Mouse (Mus musculus): ENCODE data around the gene Mapkapk2. TPM values are rescaled to one million over a fixed set of nuclear protein-coding genes. Genes with fewer than 3 reads are reported as not detected.

Gene Mapkapk2
- polyA plus RNA-seq, 1 experiment from 2014 or later = 129 TPM

DNA sequence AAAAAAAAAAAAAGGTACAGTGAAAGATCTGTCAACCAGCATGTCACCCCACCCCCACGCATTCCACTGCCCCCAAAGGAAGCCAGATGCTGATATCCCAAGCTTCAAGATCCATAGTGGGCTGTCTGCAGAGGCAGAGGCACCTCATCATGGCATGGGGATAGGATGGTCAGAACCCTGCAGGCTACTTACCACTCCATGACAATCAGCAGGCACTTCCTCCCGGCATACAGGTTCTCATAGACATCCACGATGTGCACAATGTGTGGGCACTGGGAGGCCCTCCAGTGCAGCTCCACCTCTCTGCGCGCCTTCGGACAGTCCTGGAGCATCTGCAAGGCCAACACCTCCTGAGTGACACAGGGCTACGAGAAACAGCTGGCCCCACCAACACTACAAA, 39.2 kb downstream of the Mapkapk2 start:
- CTCF ChIA-PET = interaction anchor here (1.2 to 1.4 kb wide), 2 partner anchors 32 to 70 kb away, joined by 4 read pairs; no protein-coding TSS in a partner anchor
- in situ Hi-C loops (cut with MboI; ENCODE audit: low pct_unique_long_range_greater_than_20kb) = loop anchor here (5.0 to 10.0 kb wide), 3 partner anchors 181 to 264 kb away; no protein-coding TSS in a partner anchor
- DNase-seq (ENCODE audit: low read depth, low spot score) = no peak
- no peaks in the 10 kb centered on the region for H3K27me3 ChIP-seq
- TF ChIP-seq CTCF (IDR thresholded peaks at IDR 0.05) = no peak
- POLR2A ChIA-PET = interaction anchor here (0.6 kb wide), 1 partner anchor 319 kb away, joined by 3 read pairs; no protein-coding TSS in a partner anchor
- ATAC-seq = no peak

DNA sequence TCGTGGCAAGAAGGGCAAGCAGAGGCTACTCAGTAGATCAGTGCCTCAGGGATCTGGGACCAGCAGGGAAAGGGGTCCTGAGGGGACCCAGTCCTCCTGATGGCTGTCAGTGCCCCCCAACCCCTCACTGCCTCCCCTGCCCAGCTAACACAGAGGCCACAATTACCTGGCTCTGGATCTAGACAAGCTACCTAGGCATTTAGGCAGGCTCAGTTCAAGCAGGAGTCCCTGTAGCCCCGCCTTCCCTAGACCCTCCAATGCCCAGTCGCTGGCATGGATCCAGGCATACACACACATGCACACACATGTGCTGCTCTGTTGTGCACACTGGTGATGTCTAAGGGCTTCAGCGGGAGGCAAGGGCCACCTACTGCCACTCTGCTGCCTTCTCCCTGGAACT, 43.4 kb downstream of the Mapkapk2 start:
- POLR2A ChIA-PET = no interaction called here
- CTCF ChIA-PET = interaction anchor here (1.1 to 1.5 kb wide), 2 partner anchors 16 to 186 kb away, joined by 3 read pairs; no protein-coding TSS in a partner anchor
- in situ Hi-C loops (cut with MboI; ENCODE audit: low pct_unique_long_range_greater_than_20kb) = loop anchor here (5.0 to 10.0 kb wide), 3 partner anchors 67 to 259 kb away; no protein-coding TSS in a partner anchor
- TF ChIP-seq CTCF (IDR thresholded peaks at IDR 0.05) = no peak
- no peak for DNase-seq (ENCODE audit: low read depth, low spot score)
- no peaks in the 10 kb centered on the region for H3K27me3 ChIP-seq
- no peak for ATAC-seq

DNA sequence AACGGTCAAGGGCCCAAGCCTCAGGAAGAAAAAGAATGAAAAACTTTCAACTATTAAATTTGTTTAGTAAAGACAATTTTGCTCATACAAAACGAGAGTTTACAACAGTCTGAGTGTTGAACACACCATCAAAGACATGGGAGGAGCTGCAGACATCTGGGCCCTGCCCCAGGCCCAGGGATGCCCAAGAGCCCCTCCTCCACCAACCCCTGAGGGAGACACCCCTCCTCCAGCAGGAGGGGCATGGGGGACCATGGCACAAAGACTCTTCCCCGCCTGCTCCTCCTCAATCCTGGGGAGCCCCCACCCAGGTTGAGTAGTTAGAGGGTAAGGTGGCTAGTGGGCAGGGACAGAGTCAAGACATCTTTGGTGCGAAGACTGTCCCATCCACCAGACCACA, 44.0 kb downstream of the Mapkapk2 start:
- no peaks in the 10 kb centered on the region for H3K27me3 ChIP-seq
- ChIA-PET CTCF (interaction anchor here (1.3 kb wide), 1 partner anchor 188 kb away, joined by 3 read pairs; no protein-coding TSS in a partner anchor), POLR2A (no interaction called here)
- no peak for DNase-seq (ENCODE audit: low read depth, low spot score)
- in situ Hi-C loops (cut with MboI; ENCODE audit: low pct_unique_long_range_greater_than_20kb) = loop anchor here (5.0 to 10.0 kb wide), 3 partner anchors 66 to 259 kb away; no protein-coding TSS in a partner anchor
- no peak for ATAC-seq
- TF ChIP-seq CTCF (IDR thresholded peaks at IDR 0.05) = no peak

DNA sequence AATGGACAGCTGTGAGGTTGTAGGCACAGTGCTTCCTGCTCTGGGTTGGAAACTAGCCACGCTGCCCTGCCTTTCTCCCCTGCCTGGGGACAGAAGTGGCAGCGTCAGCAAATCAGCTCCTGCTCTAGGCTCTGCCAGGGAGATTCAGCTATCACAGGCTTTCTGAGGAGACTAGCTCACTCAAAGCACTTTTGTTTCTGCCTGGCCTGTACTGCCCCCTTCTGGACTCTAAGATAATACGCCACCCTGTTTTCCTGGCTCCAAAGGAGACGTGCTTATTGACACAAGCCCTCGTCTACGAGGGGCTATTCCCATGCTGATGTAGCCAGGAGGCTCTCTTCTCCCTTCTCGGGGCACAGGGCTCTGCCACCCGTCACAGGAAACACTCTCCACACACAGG, 44.4 kb downstream of the Mapkapk2 start:
- ATAC-seq = no peak
- POLR2A ChIA-PET = no interaction called here
- TF ChIP-seq CTCF (IDR thresholded peaks at IDR 0.05) = no peak
- in situ Hi-C loops (cut with MboI; ENCODE audit: low pct_unique_long_range_greater_than_20kb) = loop anchor here (5.0 to 10.0 kb wide), 3 partner anchors 66 to 258 kb away; no protein-coding TSS in a partner anchor
- CTCF ChIA-PET = interaction anchor here (0.7 to 2.0 kb wide), 3 partner anchors 10 to 187 kb away, joined by 3 to 6 read pairs (median 3); no protein-coding TSS in a partner anchor
- no peak for DNase-seq (ENCODE audit: low read depth, low spot score)
- H3K27me3 ChIP-seq = no peaks in the 10 kb centered on the region

DNA sequence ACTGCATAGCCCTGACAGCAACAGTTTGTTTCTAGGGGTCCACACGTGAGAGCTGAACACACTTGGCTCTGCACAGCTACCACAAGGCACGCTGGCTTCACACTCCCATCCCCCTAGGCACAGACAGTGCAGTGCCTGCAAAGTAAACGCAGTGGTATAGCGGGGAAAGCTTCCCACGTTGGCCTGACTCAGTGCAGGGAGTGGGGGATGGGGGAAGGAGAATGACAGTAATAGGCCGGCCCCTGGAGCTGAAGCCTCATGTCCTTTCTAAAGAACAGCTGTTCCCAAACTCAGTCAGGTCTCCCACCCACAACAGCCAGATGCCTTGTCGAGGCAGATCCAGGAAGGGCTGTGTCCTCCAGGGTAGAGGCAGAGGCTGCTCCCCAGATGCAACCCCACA, 46.6 kb downstream of the Mapkapk2 start:
- POLR2A ChIA-PET = no interaction called here
- TF ChIP-seq CTCF (IDR thresholded peaks at IDR 0.05) = no peak
- DNase-seq (ENCODE audit: low read depth, low spot score) (no peak), ATAC-seq (no peak)
- H3K27me3 ChIP-seq = no peaks in the 10 kb centered on the region
- CTCF ChIA-PET = interaction anchor here (1.7 to 2.0 kb wide), 3 partner anchors 8 to 12 kb away, joined by 6 to 7 read pairs (median 6); no protein-coding TSS in a partner anchor
- in situ Hi-C loops (cut with MboI; ENCODE audit: low pct_unique_long_range_greater_than_20kb) = loop anchor here (5.0 to 10.0 kb wide), 3 partner anchors 64 to 256 kb away; no protein-coding TSS in a partner anchor

DNA sequence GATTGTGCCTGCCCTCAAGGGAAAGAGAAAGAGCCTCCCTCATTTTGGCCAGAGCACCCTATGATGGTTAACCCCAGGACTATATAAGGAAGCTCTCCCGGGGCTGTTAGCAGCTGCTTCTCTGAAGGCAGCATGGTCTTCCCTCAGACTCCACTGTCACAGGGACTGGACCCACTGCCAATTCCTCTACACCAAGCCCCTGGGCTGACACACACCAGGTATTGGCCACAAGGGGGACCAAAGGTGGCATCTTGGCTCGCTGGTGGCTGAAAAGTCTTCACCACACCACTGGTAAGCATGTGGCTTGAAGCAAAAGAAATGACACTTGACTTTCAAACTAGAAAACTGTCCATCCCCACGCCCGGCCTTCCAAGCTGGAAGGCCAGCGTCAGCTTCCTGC, 47.0 kb downstream of the Mapkapk2 start:
- no peak for DNase-seq (ENCODE audit: low read depth, low spot score)
- no peak for TF ChIP-seq CTCF (IDR thresholded peaks at IDR 0.05)
- ATAC-seq = no peak
- ChIA-PET POLR2A (no interaction called here), CTCF (interaction anchor here (1.7 to 2.0 kb wide), 2 partner anchors 10 to 12 kb away, joined by 6 to 7 read pairs; no protein-coding TSS in a partner anchor)
- in situ Hi-C loops (cut with MboI; ENCODE audit: low pct_unique_long_range_greater_than_20kb) = loop anchor here (5.0 to 10.0 kb wide), 3 partner anchors 63 to 256 kb away; no protein-coding TSS in a partner anchor
- no peaks in the 10 kb centered on the region for H3K27me3 ChIP-seq

DNA sequence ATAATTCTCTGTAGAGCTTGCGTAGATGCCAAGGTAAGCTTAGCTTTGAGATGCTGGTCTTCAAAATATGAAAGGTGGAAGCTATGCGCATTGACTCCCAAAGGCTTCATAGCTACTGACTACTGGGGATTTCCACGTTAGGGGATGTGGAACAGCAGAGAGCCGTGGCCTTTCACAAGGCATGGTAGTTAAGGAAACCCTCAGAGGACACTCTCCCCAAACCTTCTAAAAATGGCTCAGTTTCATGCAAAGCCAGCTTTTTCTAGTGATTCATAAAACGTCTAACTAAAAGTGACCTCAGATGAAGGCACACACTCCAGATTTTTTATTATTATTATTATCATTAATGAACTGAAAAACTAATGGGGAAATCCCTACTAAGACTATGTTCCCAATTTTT, 47.6 kb downstream of the Mapkapk2 start:
- DNase-seq (ENCODE audit: low read depth, low spot score) (no peak), ATAC-seq (no peak)
- no peak for TF ChIP-seq CTCF (IDR thresholded peaks at IDR 0.05)
- ChIA-PET CTCF (interaction anchor here (0.8 to 2.0 kb wide), 2 partner anchors 11 to 24 kb away, joined by 3 to 6 read pairs; no protein-coding TSS in a partner anchor), POLR2A (interaction anchor here (1.3 kb wide), 1 partner anchor 12 kb away, joined by 3 read pairs; no protein-coding TSS in a partner anchor)
- no peaks in the 10 kb centered on the region for H3K27me3 ChIP-seq
- in situ Hi-C loops (cut with MboI; ENCODE audit: low pct_unique_long_range_greater_than_20kb) = loop anchor here (5.0 to 10.0 kb wide), 3 partner anchors 63 to 255 kb away; no protein-coding TSS in a partner anchor

DNA sequence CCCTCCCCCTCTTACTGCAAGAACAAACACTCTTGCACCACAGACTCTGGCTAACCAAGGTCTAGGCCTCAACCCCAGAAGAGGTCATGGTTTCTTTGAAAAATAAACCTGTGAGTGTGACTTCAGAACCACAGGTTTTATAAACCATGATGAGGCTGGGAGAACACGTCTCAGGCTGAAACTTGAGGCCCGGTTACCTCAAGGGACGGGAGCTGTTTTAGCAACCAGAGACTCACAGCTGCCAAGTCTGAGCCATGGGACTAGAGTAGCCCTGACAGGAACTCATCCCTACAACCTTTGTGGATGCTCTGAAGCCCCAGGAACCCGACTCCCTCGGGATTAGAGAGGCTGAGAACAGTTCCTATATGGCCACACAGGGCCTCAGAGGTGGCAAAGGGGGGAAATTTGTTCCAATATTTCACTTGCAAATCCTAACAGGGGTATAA, 48.2 kb downstream of the Mapkapk2 start:
- DNase-seq (ENCODE audit: low read depth, low spot score) (no peak), ATAC-seq (no peak)
- CTCF ChIA-PET = interaction anchor here (0.8 to 2.0 kb wide), 3 partner anchors 10 to 23 kb away, joined by 3 to 6 read pairs (median 3); no protein-coding TSS in a partner anchor
- no peak for TF ChIP-seq CTCF (IDR thresholded peaks at IDR 0.05)
- in situ Hi-C loops (cut with MboI; ENCODE audit: low pct_unique_long_range_greater_than_20kb) = no loop called here
- POLR2A ChIA-PET = interaction anchor here (1.3 kb wide), 1 partner anchor 13 kb away, joined by 3 read pairs; no protein-coding TSS in a partner anchor
- H3K27me3 ChIP-seq = no peaks in the 10 kb centered on the region

DNA sequence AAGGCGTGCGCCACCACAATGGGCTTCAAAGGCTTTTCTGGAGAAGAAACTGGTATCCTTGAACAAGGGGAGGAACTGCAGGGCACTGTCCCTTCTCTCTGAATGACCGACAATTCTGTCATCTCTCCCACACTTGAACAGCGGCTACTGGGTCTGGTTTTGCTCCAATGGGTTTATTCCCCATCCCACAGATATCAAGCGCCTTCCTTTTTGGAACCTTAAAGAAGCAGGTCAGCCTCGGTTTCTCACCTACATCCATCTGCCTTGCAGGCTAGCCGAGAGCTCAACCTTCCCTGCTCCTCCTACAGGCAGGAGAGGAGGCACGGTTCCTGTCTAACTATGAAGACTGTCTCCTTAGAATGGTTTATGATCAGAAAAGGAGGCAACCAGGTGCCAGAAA, 48.7 kb downstream of the Mapkapk2 start:
- TF ChIP-seq CTCF (IDR thresholded peaks at IDR 0.05) = no peak
- CTCF ChIA-PET = interaction anchor here (1.5 to 2.0 kb wide), 3 partner anchors 10 to 24 kb away, joined by 3 to 6 read pairs (median 4); no protein-coding TSS in a partner anchor
- ATAC-seq = no peak
- DNase-seq (ENCODE audit: low read depth, low spot score) = no peak
- POLR2A ChIA-PET = interaction anchor here (1.3 kb wide), 1 partner anchor 13 kb away, joined by 3 read pairs; no protein-coding TSS in a partner anchor
- in situ Hi-C loops (cut with MboI; ENCODE audit: low pct_unique_long_range_greater_than_20kb) = no loop called here
- no peaks in the 10 kb centered on the region for H3K27me3 ChIP-seq

DNA sequence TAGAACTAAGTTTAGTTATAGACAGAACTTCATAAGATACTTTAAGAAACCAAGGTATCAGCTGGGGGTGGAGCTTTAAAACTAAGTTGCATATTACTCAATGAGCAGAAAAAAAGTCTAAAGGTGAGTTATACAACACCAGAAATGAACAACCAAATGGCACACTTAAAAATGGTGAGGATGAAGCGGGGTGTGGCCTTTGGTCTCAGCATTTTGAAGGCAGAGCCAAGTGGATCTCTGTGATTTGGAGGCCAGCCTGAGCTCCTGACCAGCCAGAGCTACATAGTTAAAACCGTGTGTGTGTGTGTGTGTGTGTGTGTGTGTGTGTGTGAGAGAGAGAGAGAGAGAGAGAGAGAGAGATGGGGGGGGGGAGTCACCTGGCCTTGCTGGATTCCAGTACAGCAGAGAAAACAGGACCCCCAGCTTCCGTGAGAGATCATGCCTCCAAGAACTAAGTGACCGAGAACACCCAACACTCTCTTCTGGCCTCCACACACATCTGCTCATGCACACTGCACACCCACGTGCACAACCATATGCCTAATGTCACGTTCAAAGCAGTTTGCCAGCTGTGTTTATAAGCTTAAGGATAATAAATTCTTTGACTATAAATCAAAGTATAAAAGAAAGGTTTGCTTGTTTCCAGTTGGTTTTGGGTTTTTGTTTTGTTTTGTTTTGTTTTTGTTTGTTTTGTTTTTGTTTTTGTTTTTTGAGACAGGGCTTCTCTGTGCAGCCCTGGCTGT, 49.3 kb downstream of the Mapkapk2 start:
- ChIA-PET CTCF (interaction anchor here (0.8 to 1.5 kb wide), 4 partner anchors 11 to 250 kb away, joined by 3 to 4 read pairs (median 4); no protein-coding TSS in a partner anchor), POLR2A (no interaction called here)
- no peak for DNase-seq (ENCODE audit: low read depth, low spot score)
- in situ Hi-C loops (cut with MboI; ENCODE audit: low pct_unique_long_range_greater_than_20kb) = no loop called here
- TF ChIP-seq CTCF (IDR thresholded peaks at IDR 0.05) = no peak
- no peak for ATAC-seq
- H3K27me3 ChIP-seq = no peaks in the 10 kb centered on the region

Data from Patski (cell line).